Mouse (Mus musculus): Measurements from ENCODE around the gene Gm10128. TPM values are rescaled to one million over a fixed set of nuclear protein-coding genes. Genes with fewer than 3 reads are reported as not detected.
"Not testable (repeated sequence)": the region's sequence is repeated elsewhere in the genome, so short reads cannot be mapped to it uniquely, and the experiment has no call there.

Gene Gm10128
- total RNA-seq (2022), result not detected

- not testable (repeated sequence) for DNase-seq (ENCODE audit: low spot score in 2 of 2)
Observed at GRCm38 (mm10) chr14:7643872-7644271, at the start of gene Gm10128. Gene Gm10128, minus strand, starts transcription at chr14:7643972.

DNA sequence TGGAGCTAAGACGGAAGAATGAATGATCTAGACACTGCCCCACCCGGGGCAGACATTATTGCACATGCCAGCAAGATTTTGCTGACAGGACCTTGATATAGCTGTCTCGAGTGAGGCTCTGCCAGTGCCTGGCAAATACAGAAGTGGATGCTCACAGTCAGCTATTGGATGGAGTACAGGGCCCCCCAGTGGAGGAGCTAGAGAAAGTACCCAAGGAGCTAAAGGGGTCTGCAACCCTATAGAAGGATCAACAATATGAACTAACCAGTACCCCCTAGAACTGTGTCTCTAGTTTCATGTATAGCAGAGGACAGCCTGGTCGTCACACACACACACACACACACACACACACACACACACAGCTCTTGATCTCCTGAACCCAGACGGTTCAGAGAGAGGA is 37.4 kb upstream of the Gm10128 start:
- not testable (repeated sequence) for DNase-seq (ENCODE audit: low spot score in 2 of 2)

DNA sequence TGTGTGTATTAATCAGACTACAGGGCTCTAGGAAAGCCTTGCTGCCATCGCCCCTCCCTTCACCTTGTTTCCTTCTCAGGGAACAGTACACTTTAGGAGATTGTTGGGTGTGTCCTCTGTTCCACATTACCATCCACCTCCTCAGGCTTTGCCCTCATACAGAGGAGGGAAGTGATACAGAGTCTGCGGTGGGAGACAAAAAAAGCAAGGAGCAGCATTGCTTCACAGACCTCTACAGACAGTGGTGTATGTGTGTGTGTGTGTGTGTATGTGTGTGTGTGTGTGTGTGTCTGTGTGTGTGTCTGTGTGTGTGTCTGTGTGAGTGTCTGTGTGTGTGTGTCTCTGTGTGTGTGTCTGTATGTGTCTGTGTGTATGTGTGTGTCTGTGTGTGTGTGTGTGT is 18.7 kb upstream of the Gm10128 start:
- not testable (repeated sequence) for DNase-seq (ENCODE audit: low spot score in 2 of 2)

GRCm38 (mm10) chr14:7658101-7659074 is 14.6 kb upstream of the Gm10128 start:
- DNase-seq (ENCODE audit: low spot score in 2 of 2), result not testable (repeated sequence)

- not testable (repeated sequence) for DNase-seq (ENCODE audit: low spot score in 2 of 2)
Observed at GRCm38 (mm10) chr14:7657456-7657855, 13.7 kb upstream of the Gm10128 start.

DNA sequence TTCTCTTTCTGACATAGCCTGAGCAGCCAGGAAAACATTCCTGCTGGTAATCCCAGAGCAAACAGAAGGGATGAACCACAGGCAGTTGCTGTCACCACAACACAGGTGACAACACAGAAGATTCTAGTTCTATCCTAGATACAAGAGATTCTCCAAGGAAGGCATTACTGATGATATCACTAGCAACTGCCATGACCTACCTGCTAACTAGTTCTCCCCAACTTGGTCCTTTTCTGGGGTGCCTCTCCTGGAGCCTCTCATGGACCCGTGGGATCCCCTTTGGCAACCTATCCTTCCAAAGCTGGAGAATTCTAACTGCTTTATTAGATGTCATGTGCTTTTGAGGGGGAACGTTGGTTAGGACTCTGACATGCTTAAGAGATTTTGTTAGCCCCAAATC is 48.3 kb downstream of the Gm10128 start, which contains the start of gene Gm10338:
Gene Gm10338 (minus strand): TSS at position 101 of the 400 bp plus-strand sequence.
- not testable (repeated sequence) for DNase-seq (ENCODE audit: low spot score in 2 of 2)

Other genes starting within 250 kb of the Gm10128 start
- gene Gm3755, start 193.1 kb downstream of the Gm10128 start, total RNA-seq (2022), result not detected
- gene Gm3752, start 160.2 kb downstream of the Gm10128 start, total RNA-seq (2022), result not detected
- 10 to 100 TPM; 10.0 to 13.2 (median 10.2) TPM for gene Gm3558, start 75.4 kb downstream of the Gm10128 start, total RNA-seq (2022)
- gene Gm10338, start 48.4 kb downstream of the Gm10128 start, total RNA-seq (2022), result not detected
- gene Gm26661, start 147.6 kb upstream of the Gm10128 start, total RNA-seq (2022), result not detected
- 10 to 100 TPM; 61.3 to 89.9 (median 77.8) TPM for gene Flnb, start 174.0 kb upstream of the Gm10128 start, total RNA-seq (2022)

All from layer of hippocampus, adult 8-10 months (tissue).